Mouse (Mus musculus): Measurements from ENCODE around the gene Vdr. TPM values are rescaled to one million over a fixed set of nuclear protein-coding genes. Genes with fewer than 3 reads are reported as not detected.

The Vdr gene
- total RNA-seq, 2 experiments from 2014 or later, result 5.3 to 5.4 TPM

DNA sequence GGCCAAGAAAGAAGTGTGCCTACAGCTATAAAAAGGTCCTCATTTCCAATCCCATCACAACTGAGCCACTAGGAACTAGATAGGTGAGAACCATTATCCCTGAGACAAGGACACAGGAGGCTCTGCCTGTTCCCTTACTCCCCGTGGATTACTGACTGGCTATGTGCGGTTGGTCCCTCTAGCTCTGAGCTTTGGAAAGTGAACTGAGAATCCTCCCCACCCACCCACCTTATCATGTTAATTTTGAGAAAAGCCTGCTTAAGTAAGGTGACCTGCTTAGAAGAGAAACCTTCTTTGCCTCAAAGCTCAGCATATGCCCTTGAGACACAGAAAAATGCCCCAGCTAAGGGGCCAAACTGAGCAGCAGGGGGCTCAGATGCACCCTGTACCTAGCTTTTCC lies 81.0 kb downstream of the Vdr start:
- DNase-seq, result no peak

DNA sequence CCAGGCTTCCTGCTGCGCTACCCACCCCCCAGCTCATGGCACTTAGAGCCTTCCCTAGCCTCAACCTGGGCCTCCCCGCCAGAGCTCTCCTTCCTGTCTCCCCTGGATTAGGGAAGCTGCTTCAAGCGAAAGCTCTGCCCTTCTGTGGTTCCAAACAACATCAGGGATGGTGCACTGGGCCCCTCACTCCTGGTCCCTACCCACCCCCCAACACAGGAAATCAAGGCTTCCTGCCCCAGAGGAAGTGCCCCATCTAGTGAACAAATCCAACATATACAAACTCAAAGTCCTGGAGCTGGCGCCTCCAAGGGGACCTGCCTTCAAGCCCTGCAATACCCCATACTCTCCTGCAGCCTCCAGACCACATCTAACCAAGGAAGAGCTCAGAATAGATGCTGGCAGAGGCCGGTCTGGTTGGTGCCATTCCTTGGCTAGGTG lies 81.5 kb downstream of the Vdr start:
- DNase-seq, result peak; percentile 37

DNA sequence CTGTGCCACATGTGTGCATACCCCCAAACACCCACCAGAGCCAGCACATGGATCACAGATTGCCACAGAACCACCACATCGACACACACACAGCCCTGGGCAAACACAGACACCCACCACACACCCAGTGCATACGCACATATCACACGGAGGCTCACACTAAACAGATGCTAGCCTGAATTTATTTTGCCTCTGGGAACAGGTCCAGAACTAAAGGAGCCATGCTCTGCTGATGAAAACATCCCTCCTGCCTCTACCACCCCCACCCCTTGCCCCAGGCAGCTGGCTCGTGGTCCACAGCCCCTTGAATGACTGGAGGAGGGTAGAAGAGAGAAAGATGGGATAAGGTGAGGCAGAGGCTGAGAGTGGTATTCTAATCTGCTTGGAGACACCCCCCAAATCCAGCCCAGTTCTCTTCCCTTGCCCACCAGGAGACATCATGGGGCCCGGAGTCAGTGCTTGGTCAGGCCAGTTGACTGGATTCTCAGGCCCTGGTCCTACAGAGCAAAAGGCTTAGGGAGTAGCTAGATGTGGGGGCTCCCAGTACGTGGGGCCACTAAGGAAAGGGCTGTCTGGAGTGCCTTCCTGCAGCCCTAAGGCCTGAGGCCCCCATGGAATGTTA lies 82.1 kb downstream of the Vdr start:
- peak; percentile 15 for DNase-seq

DNA sequence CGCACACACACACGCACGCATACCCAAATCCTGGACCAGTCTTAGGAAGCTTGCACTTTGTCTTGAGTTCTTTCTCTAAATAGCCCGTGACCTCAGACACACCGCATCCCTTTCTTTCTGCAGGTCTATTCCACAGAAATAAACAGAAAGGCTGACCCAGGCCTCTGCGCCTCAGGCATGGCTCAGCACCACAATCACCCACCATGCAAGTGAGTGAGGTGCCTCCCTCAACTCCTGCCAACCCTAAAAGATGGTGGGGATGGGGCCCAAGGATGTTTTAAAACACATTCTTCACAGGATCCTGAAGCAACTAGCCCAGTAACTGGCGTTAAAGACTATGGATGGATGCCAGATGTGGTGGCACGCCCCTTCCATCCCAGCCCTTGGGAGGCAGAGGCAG lies 83.0 kb downstream of the Vdr start:
- DNase-seq, result peak; percentile 10

DNA sequence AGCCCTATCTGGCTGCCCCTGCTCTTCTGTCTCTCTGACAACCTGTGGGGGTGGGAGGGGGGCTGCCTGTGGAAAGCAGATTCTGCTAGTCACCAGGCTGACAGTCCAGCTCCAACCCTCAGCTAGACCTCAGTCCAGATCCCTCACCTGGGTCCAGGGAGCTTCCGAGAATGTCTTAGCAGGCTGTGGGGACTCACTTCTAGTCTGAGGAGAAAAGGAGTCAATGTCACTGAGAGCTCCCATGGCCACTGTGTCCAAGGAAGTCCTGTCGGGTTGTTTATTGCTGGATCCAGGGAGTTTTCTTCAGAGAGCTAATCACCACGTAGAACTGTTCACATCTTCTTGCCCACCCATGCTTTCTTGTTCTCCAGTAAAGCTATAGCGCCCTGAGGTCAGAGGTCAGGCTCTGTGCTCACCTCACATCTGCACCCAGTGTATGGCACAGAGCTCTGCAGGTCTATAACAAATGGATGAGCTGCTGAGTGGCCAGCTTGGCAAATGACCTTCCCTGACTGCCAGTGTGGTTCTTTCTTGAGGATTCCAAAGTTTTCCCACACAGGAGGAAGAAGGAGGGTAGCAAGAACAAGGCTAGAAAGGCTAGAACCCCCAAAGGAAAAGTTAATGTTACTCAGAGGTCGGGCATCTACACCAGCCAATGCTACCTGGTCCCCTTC lies 83.7 kb downstream of the Vdr start:
- DNase-seq, result peak; percentile 19

GRCm38 (mm10) chr15:97825941-97826587 lies 84.4 kb downstream of the Vdr start:
- DNase-seq, result peak; percentile 14

GRCm38 (mm10) chr15:97825071-97825940 lies 85.1 kb downstream of the Vdr start:
- peak; percentile 92 for DNase-seq

- peak; percentile 79 for DNase-seq
These were observed 86.4 kb downstream of the Vdr start for GRCm38 (mm10) chr15:97824042-97824441.

DNA sequence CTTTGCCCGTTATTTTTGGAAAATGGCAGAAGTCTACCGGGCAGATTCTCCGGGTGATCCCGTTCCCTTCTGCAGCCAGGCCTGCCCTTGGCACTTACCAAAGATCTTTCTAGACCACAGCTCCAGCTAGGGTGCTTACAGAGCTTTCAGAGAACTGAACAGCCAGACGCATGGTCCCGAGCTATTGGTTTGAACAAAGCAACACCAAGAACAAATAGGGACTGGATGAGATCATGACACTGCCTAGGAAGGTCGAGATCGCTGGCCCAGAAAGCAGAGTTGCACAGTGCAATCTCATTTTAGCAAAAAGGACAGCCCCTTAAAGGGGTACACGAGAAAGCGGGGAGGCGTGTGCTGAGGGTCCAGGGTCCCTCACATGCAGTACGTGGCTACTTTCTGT lies 87.0 kb downstream of the Vdr start:
- DNase-seq, result peak; percentile 44

- DNase-seq, result no peak
These were observed 87.7 kb downstream of the Vdr start for GRCm38 (mm10) chr15:97822545-97823228.

GRCm38 (mm10) chr15:97821983-97822363 lies 88.5 kb downstream of the Vdr start:
- no peak for DNase-seq

DNA sequence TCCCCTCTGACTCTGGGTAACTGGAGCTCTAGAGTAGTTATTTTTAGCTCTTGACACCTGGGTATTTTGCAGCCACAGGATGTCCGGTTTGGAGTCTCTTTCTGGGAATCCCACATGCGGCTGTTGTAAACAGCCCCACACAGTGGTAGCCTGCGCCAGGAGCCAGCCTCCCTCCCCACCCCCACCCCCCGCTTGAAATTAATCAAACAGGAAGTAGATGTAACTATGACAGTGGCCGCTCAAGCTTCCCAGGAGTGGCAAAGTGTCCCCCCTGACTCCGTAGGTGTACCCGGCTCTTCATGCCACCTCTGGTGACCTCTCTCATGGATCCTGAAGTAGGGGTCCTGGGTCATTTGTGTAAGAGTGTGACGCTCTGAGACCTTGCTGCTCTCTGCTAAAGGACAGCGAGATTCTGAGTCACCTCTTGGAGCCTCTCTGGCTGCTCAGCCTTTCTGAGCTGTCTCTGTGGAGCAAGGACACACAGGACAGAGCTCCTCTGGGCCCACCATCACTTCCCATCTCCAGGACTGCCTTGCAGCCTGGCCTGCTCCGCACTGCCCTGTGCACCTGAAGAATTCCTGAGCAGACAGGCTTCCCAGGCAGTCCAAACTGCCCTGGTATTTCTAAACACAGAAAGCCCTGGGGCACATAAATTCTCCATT lies 89.0 kb downstream of the Vdr start:
- peak; percentile 72 for DNase-seq

DNA sequence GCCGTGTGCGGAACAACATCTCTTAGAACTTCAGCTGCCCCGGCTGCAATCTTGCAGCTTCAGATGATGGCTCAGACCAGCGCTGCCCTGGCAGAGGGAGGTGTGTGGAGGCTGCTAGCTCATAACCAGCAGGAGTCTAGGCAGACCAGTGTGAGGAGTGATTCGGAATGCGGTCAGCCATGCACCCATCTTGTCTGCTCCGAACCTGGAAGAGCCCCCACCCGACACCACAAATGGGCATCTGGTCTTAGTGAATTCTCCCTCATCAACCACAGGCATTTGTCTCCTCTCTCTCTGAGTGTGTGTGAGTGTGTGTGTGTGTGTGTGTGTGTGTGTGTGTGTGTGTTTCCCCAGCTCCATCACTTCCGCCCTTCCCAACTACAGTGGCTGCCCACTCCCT lies 90.5 kb downstream of the Vdr start:
- DNase-seq, result no peak

GRCm38 (mm10) chr15:97816199-97816994 lies 94.0 kb downstream of the Vdr start:
- DNase-seq, result no peak

GRCm38 (mm10) chr15:97815254-97815653 lies 95.2 kb downstream of the Vdr start:
- peak; percentile 59 for DNase-seq

DNA sequence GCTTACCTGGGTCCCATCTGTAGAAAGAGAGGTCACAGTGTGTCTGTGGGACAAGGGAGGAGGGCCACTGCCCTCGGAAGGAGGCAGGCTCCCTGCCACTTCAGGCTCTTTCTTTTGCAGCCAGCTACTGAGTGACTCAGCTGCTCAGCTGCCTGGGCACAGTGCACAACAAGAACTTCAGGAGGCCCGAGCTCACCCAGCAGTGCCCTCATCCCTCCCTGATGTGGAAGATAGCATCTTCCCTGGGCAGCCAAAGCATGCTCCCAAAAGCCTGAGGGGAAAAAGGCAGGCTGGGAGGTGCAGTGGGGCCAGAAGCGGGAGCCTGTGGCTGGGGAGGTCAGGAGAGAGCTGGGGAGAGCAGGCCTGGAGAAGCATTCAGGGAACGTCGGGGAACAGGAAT lies 95.7 kb downstream of the Vdr start:
- DNase-seq, result no peak

DNA sequence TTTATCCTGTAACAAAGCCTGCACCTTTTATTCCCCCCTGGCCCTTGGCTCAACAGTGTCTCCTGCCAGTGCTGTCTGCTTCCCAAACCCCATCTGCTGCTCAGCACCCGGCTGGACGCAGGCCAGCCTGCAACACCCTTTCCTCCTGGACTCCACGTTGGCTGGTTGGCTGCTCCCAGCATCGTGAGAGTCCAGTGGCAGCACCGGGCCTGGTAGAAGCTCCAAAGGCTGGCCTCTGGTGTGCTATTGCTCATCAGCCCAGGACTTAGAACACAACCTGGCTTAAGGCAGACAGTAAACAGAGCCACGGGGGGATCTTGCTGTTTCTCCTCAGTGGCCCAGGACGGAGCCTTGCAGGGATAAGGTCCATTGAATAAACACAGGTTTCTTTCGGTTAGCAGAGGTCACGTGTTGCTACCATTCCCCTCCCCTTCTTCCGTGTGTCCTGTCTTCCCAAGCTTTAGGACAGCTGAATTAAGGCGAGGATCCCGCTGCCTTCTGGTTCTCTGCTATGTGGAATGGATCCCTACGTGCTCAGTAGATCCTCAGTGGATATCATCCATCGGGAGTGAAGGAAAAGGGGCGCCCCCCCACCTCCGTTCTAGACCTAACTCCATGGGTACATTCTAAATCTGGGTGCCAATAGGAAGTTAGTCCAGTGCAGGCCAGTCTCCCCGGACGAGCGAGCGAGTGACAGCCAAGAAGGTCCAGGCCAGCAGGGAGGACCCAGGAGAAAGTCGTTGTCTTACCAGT lies 96.8 kb downstream of the Vdr start:
- DNase-seq, result peak; percentile 65

- no peak for DNase-seq
These were observed 97.6 kb downstream of the Vdr start for GRCm38 (mm10) chr15:97812875-97813274.

GRCm38 (mm10) chr15:97812126-97812525 lies 98.3 kb downstream of the Vdr start:
- peak; percentile 87 for DNase-seq

DNA sequence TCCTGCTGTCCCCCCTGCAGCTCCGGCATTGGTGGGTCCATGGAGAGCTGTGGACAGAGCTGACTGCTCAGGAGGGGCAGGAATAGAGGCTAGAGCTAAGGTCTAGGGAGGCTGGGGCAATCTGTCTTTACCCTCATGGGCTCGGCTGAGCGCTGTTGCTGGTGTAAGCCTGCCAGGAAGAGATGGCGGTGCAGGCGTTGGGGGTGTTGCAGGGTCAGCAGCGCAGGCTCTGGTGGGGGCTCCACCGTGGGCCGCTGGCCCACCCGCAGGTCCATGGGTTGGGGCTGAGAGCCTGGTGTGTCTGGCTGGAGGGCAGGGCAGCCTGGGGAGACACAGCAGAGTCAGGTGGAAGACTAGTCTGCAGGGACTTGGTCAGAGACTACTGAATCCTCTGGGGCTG lies 99.1 kb downstream of the Vdr start:
- DNase-seq, result no peak

Measured in adrenal gland, postnatal 10 days (tissue).